Mouse (Mus musculus): ENCODE measurements around the gene Cacna1d.

- TF ChIP-seq CTCF (IDR thresholded peaks at IDR 0.05; ENCODE audit: low read depth, low read length): no peak
- TF ChIP-seq POLR2A (IDR thresholded peaks at IDR 0.05; ENCODE audit: extremely low read depth, insufficient read depth, low read length): no peak
Observed at GRCm38 (mm10) chr14:30354761-30355160, 136.5 kb downstream of the Cacna1d start.

All from liver, adult 2 months (tissue).